Mouse (Mus musculus): ENCODE measurements at regions not wholly inside any gene's neighbourhood (a gene's known extent, or its start where the extent isn't known, plus 50 kb on each side); places are given as distances from the start of the nearest gene placed in this dataset.

DNA sequence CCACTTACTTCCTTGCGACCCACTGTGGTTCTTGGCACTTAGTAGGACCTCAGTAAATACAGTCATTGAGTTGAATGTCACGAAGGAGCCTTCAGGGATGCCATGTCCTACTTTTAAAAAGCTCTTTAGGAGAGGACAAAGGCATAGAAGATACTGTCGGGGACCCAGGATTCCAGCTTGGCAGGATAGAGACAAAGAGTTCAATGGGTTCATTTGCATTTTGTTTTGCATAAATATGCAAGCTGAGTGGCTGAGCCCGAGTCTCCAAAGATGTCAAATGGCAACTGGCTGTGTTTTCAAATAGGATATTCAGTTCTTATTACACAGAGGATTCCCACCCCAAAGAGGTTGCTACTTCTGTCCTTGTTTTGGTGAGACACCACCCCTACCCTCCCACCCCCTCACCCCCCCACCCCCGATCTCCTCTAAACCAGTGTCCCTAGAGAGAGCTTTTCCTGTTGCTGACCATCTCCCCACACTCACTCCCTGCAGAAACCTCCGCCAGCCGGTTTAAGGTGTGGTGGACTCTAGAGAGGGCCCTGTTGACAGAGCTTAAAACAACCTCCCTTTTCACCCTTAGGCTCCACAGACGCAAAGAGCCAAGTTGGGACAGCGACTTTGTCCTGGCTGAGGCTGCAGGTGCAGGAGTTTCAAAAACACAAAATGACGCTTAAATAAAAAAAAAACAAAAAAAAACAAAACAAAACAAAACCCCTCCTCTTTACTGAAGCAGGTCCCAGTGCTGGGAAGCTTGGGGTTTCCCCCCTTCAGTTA, 57.9 kb downstream of the Sox9 start:
- DNase-seq = no peak

DNA sequence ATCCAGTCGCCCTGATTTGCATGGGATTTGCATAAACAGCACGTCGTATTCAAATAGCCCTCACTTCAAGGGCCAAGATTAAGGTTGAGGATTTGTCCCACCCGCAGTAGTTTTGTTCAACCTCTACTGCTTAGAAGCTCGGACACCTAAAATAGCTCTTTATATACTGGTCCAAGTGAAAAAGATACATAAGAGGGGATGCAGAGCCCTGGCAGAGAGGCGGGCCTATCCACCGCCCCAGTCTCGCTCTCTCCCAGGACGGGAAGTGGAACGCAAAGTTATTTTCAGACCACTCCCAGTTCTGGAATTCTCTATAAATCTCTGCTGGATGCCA, 58.4 kb downstream of the Sox9 start:
- DNase-seq = no peak

DNA sequence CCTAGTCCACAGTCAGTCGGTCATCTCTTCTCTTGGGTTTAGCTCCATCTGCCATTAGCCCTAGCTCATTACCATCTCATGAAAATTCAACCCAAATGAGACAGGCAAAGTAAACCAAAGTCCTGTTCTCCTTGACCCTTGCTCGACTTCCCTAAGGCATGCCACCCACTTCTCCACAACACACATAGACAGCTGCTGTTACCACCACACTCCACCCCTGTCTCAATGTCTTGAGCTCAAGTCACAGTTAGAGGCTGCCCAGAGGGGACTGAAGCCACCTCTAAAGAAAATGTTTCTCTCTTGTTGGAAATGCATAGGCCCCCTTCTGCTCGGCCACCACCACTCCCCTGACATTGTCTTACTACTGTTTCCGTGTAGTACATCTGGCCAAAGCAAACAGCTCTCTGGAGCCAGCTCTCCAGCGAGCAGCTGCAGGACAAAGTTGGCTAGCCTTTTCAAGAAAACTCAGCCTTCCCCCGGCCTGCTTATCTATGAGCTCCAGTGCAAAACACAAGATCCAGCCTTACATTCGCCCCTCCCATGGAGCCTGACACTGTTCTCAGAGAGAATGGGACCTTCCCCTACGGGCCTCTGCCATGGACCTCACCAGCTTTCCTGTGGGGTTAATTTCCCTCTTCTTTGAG, 62.4 kb downstream of the Sox9 start:
- DNase-seq = no peak

DNA sequence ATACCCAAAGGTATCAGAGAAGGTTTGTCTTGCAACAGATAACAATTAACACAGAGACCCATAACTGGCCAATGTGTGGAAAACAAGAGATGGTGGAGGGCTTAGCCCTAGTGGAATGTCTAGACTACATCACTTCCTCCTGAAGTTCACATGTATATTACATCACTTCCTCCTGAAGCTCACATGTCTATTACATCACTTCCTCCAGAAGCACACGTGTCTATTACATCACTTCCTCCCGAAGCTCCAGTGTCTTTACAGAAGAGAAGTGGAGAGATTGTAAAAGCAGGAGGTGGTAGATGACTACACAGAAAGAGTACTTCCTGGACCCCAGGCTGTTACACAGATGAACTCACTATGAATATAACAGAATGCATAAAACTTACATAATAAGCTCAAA, 65.1 kb downstream of the Sox9 start:
- DNase-seq = no peak

DNA sequence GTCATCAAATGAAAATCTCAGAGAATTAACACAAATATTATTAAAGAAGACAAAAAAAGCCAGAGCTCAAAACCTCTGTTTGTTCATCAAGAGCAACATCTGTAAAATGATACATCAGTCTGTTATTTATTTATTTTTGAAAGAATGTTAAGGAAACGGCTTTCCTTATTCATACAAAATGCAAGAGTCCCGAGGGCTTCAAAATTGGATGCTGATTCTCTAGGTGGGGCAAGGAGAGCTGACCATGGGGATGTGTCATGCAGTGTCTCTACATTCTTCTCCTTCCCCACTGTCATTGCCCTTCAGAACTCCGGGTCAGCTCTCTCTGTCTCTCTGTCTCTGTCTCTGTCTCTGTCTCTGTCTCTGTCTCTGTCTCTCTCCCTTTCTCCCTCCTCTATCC, 65.8 kb downstream of the Sox9 start:
- no peak for DNase-seq

DNA sequence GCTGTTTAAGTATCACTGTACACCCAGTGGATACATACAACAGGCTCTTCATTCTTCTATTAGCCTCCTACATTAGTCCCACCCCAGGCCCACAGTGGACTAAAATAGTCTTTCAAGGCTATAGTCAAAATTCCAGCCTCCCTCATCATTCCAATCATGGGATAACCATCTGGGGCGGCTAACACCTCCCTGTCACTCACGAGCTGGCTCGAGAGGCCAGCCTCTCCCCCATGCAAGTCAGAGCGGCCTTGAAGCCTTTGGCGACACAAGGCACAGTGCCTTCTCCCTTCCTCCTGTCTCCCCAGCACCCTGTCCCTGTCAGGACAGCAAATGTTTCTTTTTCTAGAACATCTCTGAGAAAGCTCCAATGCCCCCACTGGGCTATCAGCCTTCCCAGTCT, 68.0 kb downstream of the Sox9 start:
- DNase-seq = no peak

DNA sequence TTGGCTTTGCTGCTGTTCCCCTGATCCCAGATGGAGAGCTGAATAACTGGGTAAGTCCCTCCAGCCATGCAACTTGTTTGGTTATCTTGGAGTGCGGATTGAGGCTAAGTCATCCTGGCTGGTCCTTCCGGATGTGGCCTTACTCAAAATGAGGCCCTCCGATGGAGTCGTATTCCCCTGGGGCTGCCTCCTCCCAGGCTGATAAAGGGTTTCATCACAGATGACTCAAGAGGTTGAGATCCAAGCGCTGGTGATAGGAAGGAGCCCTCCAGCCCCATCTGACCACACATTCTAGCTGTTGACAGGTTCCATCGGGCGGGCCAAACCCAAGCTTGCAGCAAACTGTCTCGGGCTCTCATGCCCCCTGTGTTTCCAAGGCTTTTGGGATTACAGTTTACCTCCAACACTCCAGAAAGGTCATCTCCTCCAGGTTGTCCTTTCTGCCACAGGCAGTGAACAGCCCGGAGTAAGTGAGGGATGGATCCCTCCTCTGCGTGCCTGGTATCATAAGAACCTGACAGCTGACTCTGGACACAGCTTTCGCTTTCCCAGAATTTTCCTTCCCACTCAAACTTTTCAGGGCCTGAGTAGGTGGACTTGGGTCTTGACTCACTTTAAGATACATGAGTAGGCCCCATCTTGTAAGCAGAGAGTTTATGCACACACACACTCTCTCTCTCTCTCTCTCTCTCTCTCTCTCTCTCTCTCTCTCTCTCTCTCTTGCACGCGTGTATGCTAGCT, 68.7 kb downstream of the Sox9 start:
- DNase-seq = no peak

DNA sequence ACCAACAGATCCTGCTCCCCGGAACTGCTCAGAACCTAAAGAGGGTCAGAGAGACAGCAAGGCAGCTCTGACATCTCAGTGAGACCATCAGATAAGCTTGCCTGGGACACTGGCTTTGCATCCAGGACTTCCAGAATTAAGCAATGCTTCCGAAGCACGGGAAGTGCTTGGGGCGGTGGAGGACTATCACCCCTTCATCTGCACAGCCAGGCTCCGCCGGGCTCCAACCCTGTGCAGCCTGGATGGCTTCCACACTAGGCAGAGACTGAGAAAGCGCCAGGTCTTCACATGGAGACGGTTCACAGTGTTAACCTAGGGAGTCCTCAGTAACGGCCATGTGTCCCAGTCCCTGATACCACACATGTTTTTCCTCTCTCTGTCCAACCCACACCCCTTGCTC, 69.3 kb downstream of the Sox9 start:
- no peak for DNase-seq

DNA sequence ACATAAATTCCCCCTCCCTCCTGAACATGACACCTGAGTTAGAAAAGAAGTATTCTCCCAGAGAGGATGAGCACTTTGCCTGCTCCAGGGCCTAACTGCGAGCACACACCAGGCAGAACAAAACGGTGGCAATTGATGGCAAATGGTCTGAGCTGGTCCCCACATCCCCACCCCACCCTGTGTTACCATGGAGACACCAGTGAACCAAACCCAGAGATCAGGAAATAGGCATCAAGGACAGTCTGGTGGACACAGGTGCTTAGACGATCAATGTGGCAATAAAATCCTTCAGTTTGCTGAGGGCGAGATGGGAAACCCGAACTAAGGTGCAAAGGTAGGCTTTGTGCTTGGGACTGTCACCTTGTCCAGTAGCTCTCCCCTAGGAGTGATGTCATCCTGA, 74.0 kb downstream of the Sox9 start:
- no peak for DNase-seq

DNA sequence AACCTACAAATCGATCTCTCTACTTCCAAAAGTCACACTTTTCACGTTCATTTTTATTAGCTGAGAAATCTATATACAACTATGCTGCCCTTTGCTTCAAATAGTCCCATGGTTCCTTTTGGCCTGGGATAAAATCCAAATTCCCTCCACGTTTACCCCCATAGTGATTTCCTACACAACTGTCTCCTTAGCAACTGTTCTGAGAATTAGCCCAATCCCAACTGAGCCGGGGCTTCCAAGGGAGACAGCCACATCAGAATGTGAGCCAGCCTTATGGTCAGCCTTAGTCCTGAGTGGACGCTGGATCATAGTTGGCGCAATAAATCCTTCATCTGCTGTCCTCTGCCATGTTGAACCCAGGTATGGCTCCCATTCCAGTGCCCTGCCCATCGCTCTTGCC, 77.3 kb downstream of the Sox9 start:
- no peak for DNase-seq

DNA sequence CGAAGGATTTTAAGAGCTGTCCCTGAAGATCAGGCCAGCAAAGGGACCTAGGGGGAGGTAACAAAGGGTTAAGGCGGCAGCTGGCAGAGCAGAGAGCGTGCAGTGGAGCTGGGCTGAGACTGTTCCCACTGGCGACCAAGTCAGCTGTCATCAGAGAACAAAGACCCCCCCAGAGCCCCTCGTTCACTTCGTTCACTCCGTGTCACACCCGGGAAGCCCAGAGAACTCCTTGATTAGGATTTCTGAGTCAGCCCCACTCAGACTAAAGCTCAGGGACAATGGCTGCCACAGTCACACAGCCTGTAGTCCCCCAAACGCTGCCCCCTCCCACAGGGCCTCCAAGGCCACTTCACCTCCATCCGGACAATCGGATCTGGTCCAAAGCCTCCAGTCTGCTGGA, 78.8 kb downstream of the Sox9 start:
- no peak for DNase-seq

DNA sequence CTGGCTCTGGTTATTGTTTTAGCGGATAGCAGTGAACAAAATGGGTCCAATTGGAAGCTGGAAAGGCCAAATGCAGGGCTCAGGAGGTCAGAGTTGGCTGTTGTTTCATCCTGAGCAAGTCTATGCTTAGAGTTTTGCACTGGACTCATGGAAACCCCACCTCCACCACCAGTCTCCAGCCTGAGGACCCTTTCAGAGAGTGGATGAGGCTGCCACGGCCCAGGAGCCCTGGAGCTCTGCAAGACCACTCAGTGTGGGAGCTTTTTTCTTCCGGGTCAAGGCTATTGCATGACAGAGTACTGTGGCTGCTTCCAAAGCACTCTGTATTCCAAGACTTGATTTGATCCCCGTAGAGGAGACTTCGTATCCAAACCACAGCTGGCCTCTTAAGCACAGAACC, 79.2 kb downstream of the Sox9 start:
- DNase-seq = no peak

DNA sequence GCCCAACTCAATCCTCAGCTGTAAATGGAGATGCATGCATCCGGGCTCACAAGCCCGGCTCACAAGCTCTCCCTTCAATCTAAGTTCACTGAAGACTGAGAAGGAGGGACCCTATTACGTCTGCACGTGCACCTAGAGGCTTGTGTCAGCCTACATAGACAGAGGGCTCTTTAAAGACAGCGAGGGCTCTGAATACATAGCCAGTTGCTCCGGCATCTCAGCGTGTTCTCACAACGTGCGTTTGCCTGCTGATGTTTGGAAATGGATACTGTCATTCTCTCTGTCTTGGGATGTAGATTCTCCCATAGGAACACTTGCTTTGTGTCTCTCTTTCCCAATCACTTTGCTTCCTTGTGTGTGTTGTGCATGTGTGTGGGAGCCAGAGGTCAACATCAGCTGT, 83.8 kb downstream of the Sox9 start:
- no peak for DNase-seq

DNA sequence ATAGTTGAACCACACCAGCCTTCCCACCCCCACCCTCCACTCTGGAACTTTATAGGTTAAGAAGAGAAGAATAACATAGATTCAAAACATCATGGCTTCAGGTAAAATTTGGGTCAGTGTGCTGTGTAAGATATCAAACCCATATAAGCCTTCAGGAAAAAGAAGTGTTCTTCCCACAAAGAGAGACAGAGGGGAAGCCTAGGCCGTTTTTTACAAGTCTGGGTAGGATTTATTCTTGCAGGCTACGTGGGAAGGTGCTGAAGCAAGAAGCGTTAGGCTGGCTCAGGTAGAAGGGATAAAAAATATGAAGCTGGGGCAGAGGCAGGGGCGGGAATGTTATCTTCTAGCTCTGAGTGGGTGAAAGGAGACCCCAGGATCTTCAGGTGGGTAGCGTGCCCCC, 87.5 kb downstream of the Sox9 start:
- DNase-seq = no peak

DNA sequence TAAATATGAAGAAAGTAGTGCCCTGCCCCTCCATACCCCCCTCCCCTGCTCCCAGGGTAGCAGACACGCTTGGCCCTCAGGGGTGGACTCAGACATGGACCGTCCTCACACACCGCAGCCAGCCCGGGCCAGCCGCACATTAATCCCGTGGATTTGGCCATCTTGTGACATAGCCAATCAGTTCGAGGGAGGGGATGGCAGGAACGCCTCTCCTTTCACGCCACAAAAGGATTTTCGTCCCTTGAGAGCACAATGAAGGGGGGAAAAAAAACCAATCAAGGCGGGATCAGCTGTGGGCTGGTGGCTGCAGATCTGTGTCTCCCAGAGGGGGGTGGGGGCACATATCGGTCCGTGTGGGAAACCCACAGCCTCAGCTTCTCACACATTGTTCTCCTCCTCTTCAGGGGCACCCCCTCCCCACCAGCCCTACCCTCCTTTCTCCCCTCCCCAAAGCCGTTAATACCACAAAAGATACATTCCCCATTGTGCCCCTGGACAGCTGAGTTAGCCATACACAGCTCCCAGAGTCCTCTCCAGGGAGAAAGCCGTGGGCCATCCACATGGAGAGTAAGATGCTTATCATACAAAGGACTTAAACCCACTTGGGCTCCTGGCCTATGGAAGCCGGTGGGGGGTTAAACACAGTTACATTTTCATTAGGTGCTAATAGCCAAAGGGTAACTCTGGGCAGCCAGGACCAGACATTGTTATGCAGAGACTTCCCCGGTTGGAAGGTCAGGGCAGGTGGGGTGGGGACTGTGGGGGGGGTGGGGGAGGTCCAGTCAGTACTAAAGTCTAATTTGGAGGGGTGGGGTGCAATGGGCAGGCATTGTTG, 88.4 kb downstream of the Sox9 start:
- no peak for DNase-seq

DNA sequence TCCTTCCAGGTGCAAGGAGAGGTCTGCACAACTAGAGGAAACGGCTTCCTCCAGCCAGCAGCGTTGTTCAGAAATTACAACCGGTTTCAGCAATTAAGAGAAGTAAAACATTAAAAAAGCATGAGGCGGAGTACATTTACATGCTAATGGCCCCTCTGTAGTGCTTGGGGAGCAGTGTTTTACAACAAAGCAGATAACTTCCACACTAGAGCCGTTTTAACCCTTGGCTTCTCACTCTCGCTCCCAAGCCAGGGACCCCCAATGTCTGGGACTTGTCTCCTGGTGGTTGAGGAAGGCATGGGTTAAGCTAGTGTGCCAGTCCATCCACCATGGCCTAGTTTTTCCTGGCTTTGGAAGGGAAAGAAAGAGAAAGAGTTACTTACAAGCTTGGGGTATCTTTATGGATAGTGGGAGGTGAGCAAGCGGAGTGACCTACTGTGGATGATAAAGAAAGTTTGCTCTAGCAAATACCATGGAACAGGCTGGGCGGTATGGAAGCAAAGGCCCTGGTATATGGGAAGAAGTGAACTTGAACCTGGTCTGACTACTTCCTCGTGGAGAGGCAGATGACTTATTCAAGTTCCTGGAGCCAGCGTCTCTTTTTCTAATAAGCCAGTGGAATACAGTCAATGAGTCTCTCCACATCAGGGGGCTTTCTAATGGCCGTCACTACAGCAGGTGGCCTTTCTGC, 90.8 kb downstream of the Sox9 start:
- no peak for DNase-seq

DNA sequence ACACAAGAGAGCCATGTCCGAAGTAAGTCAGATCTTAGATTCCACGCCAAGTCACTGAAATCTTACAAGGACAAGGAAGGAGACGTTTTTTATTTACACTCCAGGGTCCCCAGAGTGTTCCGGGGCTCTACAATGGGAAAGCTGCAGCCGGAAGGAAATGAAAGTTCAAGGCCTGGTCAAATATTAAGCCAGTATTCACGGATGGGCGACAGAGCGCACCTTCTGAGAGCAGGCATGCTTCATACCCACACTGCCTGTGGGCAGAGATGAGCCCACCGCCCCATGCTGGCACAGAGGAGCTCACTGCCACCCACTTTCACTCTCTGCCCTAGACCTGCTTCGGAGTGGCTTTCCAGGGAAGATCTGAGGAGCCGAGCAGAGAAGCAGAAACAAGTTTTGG, 92.2 kb downstream of the Sox9 start:
- no peak for DNase-seq

DNA sequence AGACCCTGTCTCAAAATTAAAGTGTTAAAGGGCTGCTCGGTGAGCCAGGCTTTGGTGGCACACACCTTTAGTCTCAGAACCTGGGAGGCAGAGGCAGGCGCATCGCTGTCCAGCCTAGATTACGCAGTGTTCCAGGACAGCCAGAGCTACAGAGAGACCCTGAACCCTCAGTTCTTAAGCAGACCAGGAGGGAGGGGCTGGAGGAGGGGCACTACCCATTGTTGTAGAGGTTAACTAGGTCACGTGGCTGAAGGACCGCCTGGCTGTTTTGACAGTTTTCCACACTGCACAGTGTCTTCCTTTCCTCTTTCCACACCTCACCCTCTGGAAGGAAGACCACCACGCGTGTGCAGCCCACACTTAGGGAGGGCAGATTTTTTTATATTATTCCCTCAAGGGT, 94.2 kb downstream of the Sox9 start:
- no peak for DNase-seq

DNA sequence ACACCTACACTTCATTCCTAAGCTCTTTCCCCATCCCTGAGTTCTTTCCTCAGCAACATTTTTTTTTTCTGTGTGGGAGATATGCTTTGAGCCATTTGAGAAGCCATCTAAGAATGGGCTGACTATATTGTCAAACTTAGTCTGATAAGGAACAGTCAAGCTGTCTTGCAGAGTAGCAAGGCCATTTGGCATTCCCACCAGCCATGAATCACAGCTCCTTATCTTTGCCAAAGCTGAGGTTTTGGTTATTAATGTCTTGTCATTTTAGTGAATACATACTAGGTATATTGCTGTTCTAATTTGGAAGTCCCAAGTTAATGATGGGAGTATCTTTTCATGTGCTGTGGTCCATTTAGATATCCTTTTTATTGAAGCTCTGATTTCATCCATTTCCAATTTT, 96.4 kb downstream of the Sox9 start:
- no peak for DNase-seq

DNA sequence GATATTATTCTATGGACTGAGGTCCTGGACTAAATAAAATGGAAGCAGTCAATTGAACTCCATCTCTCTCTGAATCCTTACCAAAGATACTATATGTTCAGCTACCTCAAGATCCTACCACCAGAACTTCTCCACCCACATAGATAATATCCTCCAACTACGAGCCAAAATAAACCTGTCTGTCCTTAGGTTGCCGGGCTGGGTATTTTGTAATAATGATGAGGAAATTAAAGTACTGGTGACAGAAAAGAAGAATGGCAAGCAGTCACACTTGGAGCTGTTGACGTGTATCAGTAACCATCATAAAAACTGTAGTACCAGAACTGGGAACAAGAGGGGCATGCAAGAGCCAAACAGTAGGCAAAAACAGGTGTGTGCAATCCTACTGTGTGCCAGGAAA, 98.7 kb downstream of the Sox9 start:
- no peak for DNase-seq

DNA sequence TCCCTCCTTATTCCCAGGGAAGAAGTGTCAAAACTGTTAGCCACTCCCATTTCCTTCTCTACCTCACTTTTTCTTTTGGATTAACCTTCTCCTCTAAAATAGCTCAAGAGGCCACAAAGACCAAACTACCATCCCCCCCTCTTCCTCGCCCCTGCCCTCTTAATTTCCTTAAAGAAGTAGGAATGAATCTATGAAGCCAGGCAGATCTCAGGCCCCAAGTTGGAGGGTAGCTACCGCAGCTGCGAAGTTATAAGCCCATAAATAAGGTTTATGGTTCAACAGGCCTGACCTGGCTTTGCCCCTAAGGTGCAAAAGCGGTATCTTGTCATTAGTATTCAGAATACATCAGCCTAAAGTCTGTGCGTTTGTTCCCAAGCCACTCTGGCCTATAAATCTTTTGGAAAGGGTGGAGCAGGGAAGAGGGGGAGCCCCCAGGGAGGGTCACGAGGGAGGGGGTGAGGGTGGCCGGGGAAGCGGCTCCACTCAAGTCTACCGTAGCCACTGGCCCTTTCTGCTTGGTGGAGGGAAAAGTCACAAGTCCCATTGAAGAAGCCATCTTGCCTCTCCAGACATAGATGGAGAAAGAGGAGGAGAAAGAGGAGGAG, 103.4 kb downstream of the Sox9 start:
- DNase-seq = no peak

DNA sequence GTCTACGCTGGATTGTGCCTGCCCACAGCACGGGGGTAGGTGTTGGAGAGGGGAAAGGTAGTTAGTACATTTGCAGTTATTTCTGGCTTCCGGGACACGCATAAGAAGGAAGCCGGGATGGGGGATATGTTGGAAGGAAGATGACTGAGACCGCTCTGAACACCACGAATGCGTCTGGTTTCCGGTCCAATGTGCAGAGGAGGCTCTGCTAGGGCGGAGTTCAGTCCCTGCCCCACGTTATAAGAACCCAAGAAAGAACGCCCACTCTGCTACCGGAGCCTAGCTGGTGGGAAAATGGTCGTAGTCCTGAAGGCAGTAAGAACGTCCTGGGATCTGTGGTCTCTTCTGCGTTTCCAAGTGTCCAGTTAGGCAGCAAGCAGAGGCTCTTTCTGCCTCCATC, 104.1 kb downstream of the Sox9 start:
- no peak for DNase-seq

DNA sequence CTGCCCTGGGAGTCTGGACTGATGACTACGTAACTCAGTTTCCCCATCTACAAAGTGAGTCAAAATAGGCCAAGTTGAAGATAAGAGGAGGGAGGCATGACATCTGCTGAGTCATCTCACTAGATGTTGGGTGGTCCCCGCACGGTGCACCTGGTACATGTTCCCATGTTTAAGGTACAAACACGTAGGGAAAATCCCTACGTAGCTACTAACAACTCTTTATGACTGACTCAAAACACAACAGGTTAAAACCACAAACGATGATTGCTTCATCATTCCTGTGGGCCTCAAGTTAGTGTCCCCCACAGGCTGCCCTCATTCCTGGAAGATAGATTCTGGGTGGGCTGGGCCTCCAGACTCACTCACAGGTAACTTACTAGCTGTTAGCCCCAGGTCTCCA, 107.7 kb downstream of the Sox9 start:
- DNase-seq = no peak

All from right cerebral cortex, postnatal 14 days (tissue).